Mouse (Mus musculus) hematopoietic stem cell, adult 5-6 weeks (primary cell): ENCODE data around the gene Scand1. TPM values are rescaled to one million over a fixed set of nuclear protein-coding genes. Genes with fewer than 3 reads are reported as not detected.

Experiments
- ATAC-seq, 2 experiments: fragments of 125-278 bp in 1 of 2; replicated peaks in 1 of 2; 2 replicates each; pipeline ENCODE4 v1.8.0; 2016 to 2017; ENCODE audit warnings: inconsistent platforms in 2 of 2, mild to moderate bottlenecking in 2 of 2, moderate number of reproducible peaks in 2 of 2, low read depth in 1 of 2, moderate TSS enrichment in 1 of 2; ENCODE audit not compliant: low FRiP score in 2 of 2, poor library complexity in 2 of 2, severe bottlenecking in 2 of 2, insufficient read depth in 1 of 2, low TSS enrichment in 1 of 2
- total RNA-seq: library from RNA; stranded (forward); fragments of 172-1452, 232-1000 nt; gene quantifications from 2 replicates; pipeline ENCODE4 v1.2.3, GENCODE M21; 2017

The Scand1 gene
- total RNA-seq, result 20.2 and 27.3 TPM in 2 replicates

GRCm38 (mm10) chr2:156312297-156312897, at the start of gene Scand1, which contains the start of gene Cnbd2:
Gene Scand1 (minus strand): TSS chr2:156312704.
Gene Cnbd2 (plus strand): TSS chr2:156312299.
- peak; percentile 90 to 93 for ATAC-seq

GRCm38 (mm10) chr2:156356031-156356430, 43.5 kb upstream of the Scand1 start:
- no peak for ATAC-seq

DNA sequence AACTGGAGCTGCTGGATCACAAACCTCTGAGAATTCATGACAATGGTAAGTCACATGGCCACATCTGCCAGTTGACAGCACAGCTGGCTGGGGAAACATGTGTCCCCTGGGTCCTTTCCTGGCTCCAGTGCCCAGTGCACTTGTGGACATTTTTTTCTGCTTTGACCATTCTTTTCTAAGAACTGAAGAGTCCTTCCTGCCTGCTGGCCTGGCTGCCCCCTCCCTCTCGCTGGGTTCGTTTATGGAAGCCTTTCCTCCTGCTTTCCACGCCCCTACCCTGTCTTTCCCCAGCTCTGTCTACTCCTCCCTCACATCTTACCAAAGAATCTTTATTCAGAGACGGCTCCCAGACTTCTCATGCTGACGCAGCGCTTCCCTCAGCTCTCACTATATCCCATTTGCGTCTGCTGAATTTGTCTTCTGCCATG, 40.8 kb upstream of the Scand1 start:
- ATAC-seq, result no peak

DNA sequence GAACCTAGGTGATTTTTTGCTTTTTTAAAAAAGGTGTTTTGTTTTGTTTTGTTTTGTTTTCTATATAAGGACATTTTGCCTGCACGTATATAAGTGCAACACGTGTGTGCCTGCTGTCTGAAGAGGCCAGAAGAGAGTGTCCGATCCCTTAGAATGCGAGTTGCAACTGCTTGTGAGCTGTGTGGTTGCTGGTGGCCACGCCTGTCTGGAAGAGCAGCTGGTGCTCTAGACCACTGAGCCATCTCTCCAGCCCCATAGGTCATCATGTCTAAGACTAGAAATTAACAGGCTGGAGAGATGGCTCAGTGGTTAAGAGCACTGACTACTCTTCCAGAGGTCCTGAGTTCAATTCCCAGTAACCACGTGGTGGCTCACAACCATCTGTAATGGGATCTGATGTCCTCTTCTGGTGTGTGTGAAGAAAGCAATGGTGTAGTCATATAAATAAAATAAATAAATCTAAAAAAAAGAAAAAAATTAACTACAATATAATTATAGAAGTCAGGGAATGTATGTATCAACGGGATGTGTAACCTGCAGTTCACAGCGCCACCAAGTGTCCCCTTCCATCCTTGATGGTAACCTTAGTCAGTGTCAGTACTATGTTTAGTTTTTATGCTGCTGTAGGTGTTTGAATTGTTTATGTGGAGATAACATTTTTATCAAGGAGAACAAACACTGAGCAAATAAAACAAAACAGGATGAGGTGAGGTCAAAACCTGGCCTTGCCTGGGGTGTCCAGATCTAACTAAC, 40.1 kb upstream of the Scand1 start:
- ATAC-seq, result no peak

DNA sequence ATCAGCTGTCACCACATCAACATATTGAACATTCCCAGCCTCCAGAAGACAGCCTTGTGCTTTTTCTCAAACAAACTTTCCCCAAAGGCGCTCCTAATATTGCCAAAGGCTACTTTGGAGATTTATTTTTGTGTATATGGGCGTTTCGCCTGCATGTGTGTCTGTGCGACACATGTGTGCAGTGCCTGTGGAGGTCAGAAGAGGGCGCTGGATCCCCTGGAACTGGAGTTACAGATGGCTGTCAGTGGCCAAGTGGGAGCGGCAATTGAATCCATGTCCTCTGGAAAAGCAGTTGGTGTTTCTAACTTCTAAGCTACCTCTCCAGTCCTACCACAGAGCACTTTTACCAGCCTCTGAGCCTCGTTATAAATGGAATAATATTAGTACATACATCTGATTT, 38.7 kb upstream of the Scand1 start:
- ATAC-seq, result no peak

DNA sequence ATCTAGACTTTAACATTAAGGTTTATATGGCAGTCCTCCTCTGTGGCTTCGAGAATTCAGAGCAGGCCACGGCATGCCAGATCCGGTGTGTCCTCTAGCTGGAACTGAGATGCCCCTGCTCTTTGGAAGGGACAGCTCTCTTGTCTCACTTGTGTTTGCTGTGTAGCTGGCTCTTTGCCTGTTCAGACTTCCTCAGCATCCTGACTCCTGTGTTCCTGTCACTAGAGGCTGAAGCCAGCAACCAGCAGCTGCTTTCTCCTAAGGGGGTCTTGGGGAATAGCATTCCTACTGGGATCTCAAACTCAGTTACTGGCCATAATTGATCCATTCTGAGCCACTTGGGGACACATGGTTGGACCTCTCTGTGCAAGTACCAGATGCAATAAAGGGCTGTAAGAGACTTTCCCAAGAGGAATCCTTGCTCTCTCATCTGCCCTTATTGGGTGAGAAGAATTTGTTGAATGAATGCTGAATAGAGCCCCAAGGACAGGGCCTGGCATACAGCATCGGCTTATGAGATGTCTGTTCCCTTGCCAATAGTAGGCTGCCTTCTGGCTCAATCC, 36.9 kb upstream of the Scand1 start:
- ATAC-seq, result no peak

DNA sequence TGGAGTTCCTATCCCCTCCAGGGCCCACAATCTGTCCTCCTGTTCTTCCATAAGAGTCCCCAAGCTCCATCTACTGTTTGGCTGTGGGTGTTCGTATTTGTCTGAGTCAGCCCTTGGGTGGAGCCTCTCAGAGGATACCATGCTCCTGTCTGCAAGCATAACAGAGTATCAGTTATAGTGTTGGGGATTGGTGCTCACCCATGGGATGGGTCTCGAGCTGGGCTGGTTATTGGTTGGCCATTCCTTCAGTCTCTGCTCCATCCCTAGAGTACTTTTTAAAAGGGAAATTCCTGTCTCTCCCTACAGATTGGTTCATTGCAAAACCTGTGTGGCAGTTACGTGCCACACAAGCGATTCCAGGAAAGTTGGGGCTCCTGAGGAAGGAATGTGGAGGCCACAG, 36.3 kb upstream of the Scand1 start:
- ATAC-seq, result no peak

GRCm38 (mm10) chr2:156344775-156345532, 32.5 kb upstream of the Scand1 start:
- ATAC-seq, result peak; percentile 62 to 65

DNA sequence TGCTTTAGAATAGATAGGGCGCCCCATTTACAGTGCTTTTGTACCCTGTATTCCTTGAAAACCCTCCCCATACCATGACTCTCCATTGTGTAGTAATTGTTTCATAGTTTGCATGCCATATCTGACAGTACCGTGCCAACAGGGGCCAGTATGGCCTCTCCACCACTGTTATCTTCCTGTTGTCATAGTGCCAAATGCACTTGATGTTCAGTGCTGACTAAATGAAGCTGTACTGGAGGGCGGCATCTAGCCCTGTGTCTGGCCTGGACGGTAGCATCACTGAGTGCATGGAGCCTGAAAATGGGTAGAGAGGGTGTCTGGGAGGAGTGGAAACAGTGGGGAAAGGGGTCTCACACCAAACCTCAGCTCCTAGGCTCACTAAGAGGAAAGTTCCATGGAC, 27.6 kb upstream of the Scand1 start:
- ATAC-seq, result no peak

- ATAC-seq, result no peak
Measured at GRCm38 (mm10) chr2:156331446-156331965, 19.0 kb upstream of the Scand1 start.

- ATAC-seq, result no peak; a peak in 1 of 4 replicates
Measured at GRCm38 (mm10) chr2:156330681-156331080, 18.2 kb upstream of the Scand1 start.

DNA sequence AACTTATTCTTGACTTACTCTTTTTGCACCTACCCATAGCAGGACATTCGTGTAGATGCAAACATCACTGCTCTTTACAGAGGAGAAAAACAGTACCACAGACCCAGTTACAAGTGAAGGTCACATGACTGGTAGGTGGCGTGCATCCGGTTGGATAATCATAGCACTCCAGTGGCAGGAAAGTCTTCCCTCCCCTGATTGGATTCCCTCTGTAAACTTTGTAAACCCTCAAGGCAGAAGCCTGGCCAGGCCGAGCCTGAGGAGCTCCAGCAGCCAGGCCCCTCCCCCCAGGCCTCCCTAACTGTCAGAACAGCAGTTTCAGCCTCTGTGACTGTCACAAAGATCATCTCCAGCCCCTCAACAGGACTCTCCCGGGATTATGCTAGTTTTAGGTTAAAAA, 12.2 kb upstream of the Scand1 start:
- ATAC-seq, result peak; percentile 42 to 50; a peak in 3 of 4 replicates

- ATAC-seq, result peak; percentile 53 to 84; a peak in 3 of 4 replicates
Measured at GRCm38 (mm10) chr2:156324116-156324588, 11.6 kb upstream of the Scand1 start.

- no peak for ATAC-seq
Measured at GRCm38 (mm10) chr2:156321538-156321937, 9.0 kb upstream of the Scand1 start.

- no peak for ATAC-seq
Measured at GRCm38 (mm10) chr2:156318491-156318890, 6.0 kb upstream of the Scand1 start.

GRCm38 (mm10) chr2:156314811-156315210, 2.3 kb upstream of the Scand1 start:
- ATAC-seq, result no peak

GRCm38 (mm10) chr2:156313153-156313552, 649 bp upstream of the Scand1 start:
- no peak for ATAC-seq
